Mouse (Mus musculus): ENCODE results near the gene Tapbpl.
"Not testable (repeated sequence)": the region's sequence is repeated elsewhere in the genome, so short reads cannot be mapped to it uniquely, and the experiment has no call there.

The Tapbpl gene

GRCm38 (mm10) chr6:125231117-125232044 lies at the start of gene Tapbpl:
TSS of gene Tapbpl (minus strand) at chr6:125231860.
- DNase-seq, result peak; percentile 69

- DNase-seq, result no peak
These were observed 48.1 kb upstream of the Tapbpl start for GRCm38 (mm10) chr6:125279729-125280128.

GRCm38 (mm10) chr6:125274841-125275563 lies 43.3 kb upstream of the Tapbpl start:
- no peak for DNase-seq

- DNase-seq, result no peak
These were observed 40.6 kb upstream of the Tapbpl start for GRCm38 (mm10) chr6:125272228-125272785.

- peak; percentile 95 for DNase-seq
These were observed 40.0 kb upstream of the Tapbpl start for GRCm38 (mm10) chr6:125271455-125272227.

GRCm38 (mm10) chr6:125268799-125269198 lies 37.1 kb upstream of the Tapbpl start:
- DNase-seq, result no peak

- DNase-seq, result no peak
These were observed 35.8 kb upstream of the Tapbpl start for GRCm38 (mm10) chr6:125267469-125267868.

GRCm38 (mm10) chr6:125266600-125266999 lies 34.9 kb upstream of the Tapbpl start:
- DNase-seq, result not testable (repeated sequence)

- no peak for DNase-seq
These were observed 34.4 kb upstream of the Tapbpl start for GRCm38 (mm10) chr6:125266091-125266490.

GRCm38 (mm10) chr6:125265239-125265638 lies 33.6 kb upstream of the Tapbpl start:
- DNase-seq, result no peak

- DNase-seq, result no peak
These were observed 32.6 kb upstream of the Tapbpl start for GRCm38 (mm10) chr6:125264219-125264618.

- DNase-seq, result no peak
These were observed 28.4 kb upstream of the Tapbpl start for GRCm38 (mm10) chr6:125260006-125260555.

GRCm38 (mm10) chr6:125256222-125256966 lies 24.7 kb upstream of the Tapbpl start:
- peak; percentile 47 for DNase-seq

GRCm38 (mm10) chr6:125255516-125256044 lies 23.9 kb upstream of the Tapbpl start:
- no peak for DNase-seq

- no peak for DNase-seq
These were observed 22.4 kb upstream of the Tapbpl start for GRCm38 (mm10) chr6:125253863-125254715.

- no peak for DNase-seq
These were observed 21.1 kb upstream of the Tapbpl start for GRCm38 (mm10) chr6:125252711-125253110.

- DNase-seq, result no peak
These were observed 20.6 kb upstream of the Tapbpl start for GRCm38 (mm10) chr6:125252285-125252684.

- DNase-seq, result no peak
These were observed 12.9 kb upstream of the Tapbpl start for GRCm38 (mm10) chr6:125244551-125244950.

- no peak for DNase-seq
These were observed 9.9 kb upstream of the Tapbpl start for GRCm38 (mm10) chr6:125241566-125241965.

GRCm38 (mm10) chr6:125240617-125241016 lies 9.0 kb upstream of the Tapbpl start:
- DNase-seq, result no peak

Data from cerebellum, adult 11-12 months (tissue).